Mouse (Mus musculus) liver, embryonic 14.5 days (tissue): ENCODE data around the gene Lbp.

Source experiments
- CTCF ChIP-seq: IDR thresholded peaks from 2 replicates; pipeline ENCODE4 v1.5.1; 2016; ENCODE audit warnings: antibody characterized with exemption, low read depth, control low read depth
- EP300 ChIP-seq: IDR thresholded peaks from 2 replicates; pipeline ENCODE4 v1.6.1; 2016; ENCODE audit warnings: antibody characterized with exemption, low read depth

GRCm38 (mm10) chr2:158334356-158334755 is 28.1 kb downstream of the Lbp start:
- TF ChIP-seq CTCF (no peak), EP300 (no peak)
